Mouse (Mus musculus): Measurements from ENCODE around the gene Gm17359. TPM values are rescaled to one million over a fixed set of nuclear protein-coding genes. Genes with fewer than 3 reads are reported as not detected.
"Not testable (repeated sequence)": the region's sequence is repeated elsewhere in the genome, so short reads cannot be mapped to it uniquely, and the experiment has no call there.

Gene Gm17359
- total and polyA plus RNA-seq, 3 experiments, result not detected

- no peak for DNase-seq (ENCODE audit: extremely low read depth)
- H3K27ac ChIP-seq (ENCODE audit: insufficient read depth, low read depth), result no peak overlapping the region
- no peaks in the 10 kb centered on the region for H3K9me3 ChIP-seq (replicated peaks; ENCODE audit: low read length)
- no peaks in the 10 kb centered on the region for H3K36me3 ChIP-seq (replicated peaks in 1 of 2; ENCODE audit: control insufficient read depth in 1 of 2, insufficient read depth in 1 of 2, low read length in 1 of 2)
- no peaks in the 10 kb centered on the region for H3K79me2 ChIP-seq (replicated peaks; ENCODE audit: control insufficient read depth, extremely low read depth, insufficient read depth, poor library complexity, severe bottlenecking)
- dilution Hi-C loops (cut with MboI; ENCODE audit: extremely low pct_ligation_motif_present, extremely low pct_unique_long_range_greater_than_20kb, low sequenced_read_pairs) (no loop called here), in situ Hi-C loops (cut with MboI; ENCODE audit: low pct_ligation_motif_present, low pct_unique_long_range_greater_than_20kb, low sequenced_read_pairs) (no loop called here)
- no peaks in the 10 kb centered on the region for H3K27me3 ChIP-seq (replicated peaks)
- no peak overlapping the region for H3K4me3 ChIP-seq (replicated peaks in 1 of 3; ENCODE audit: low read depth in 2 of 3, low read length in 2 of 3, poor library complexity in 1 of 3)
- no peak overlapping the region for H3K9ac ChIP-seq (ENCODE audit: insufficient read depth, low read depth)
- H3K4me2 ChIP-seq (ENCODE audit: insufficient read depth, low read depth, poor library complexity, severe bottlenecking), result no peak overlapping the region
- H3K4me1 ChIP-seq (ENCODE audit: control insufficient read depth in 1 of 2, insufficient read depth in 2 of 2), result no peaks in the 10 kb centered on the region
- TF ChIP-seq JUND (conservative IDR thresholded peaks at IDR 0.05; ENCODE audit: low read depth, low read length) (no peak), MXI1 (IDR thresholded peaks at IDR 0.05; ENCODE audit: low read depth, low read length) (no peak), NELFE (IDR thresholded peaks at IDR 0.05; ENCODE audit: low read depth, low read length) (no peak), RAD21 (IDR thresholded peaks at IDR 0.05; ENCODE audit: low read depth, low read length) (no peak), MAZ (IDR thresholded peaks at IDR 0.05; ENCODE audit: low read depth, low read length) (no peak), CHD2 (IDR thresholded peaks at IDR 0.05; ENCODE audit: low read length) (no peak), SIN3A (IDR thresholded peaks at IDR 0.05; ENCODE audit: low read length) (no peak)
These were observed 108.6 kb downstream of the Gm17359 start for GRCm38 (mm10) chr3:79445041-79445440.

DNA sequence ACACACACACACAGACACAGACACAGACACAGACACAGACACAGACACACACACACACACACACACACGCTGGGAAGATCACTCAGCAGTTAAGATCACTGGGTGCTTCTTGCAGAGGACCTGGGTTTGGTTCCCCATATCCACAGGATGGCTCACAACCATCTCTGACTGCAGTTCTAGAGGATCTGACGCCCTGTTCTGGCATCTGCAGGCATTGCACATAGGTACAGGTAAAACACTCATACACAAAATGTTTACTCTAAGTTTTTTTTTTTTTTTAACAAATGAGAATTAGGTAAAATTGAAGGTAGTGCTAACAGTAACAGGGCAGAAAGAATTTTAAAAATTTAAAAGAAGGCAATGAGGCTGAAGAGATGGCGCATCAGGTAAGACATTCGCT lies 109.7 kb downstream of the Gm17359 start:
- dilution Hi-C loops (cut with MboI; ENCODE audit: extremely low pct_ligation_motif_present, extremely low pct_unique_long_range_greater_than_20kb, low sequenced_read_pairs), result no loop called here

DNA sequence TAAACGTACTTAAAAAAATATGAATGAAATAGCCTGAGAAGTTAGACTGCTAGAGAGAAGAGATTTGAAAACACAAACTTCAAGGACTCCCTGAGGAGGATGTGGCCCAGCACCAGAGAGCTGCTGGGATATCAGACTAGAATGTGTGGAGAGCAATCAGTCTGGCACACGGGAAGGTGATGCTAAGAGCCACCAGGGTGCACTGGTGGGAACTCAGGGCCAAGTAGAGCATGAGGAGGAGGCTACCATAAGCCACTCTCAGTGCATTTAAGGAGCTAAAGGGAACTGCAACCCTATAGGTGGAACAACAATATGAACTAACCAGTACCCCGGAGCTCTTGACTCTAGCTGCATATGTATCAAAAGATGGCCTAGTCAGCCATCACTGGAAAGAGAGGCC lies 110.2 kb downstream of the Gm17359 start:
- H3K9me3 ChIP-seq (replicated peaks; ENCODE audit: low read length); H3K4me2 ChIP-seq (ENCODE audit: insufficient read depth, low read depth, poor library complexity, severe bottlenecking); DNase-seq (ENCODE audit: extremely low read depth); H3K27ac ChIP-seq (ENCODE audit: insufficient read depth, low read depth); H3K79me2 ChIP-seq (replicated peaks; ENCODE audit: control insufficient read depth, extremely low read depth, insufficient read depth, poor library complexity, severe bottlenecking); H3K9ac ChIP-seq (ENCODE audit: insufficient read depth, low read depth); H3K4me3 ChIP-seq (replicated peaks in 1 of 3; ENCODE audit: low read depth in 2 of 3, low read length in 2 of 3, poor library complexity in 1 of 3); dilution Hi-C loops (cut with MboI; ENCODE audit: extremely low pct_ligation_motif_present, extremely low pct_unique_long_range_greater_than_20kb, low sequenced_read_pairs); H3K36me3 ChIP-seq (replicated peaks in 1 of 2; ENCODE audit: control insufficient read depth in 1 of 2, insufficient read depth in 1 of 2, low read length in 1 of 2); H3K27me3 ChIP-seq (replicated peaks); in situ Hi-C loops (cut with MboI; ENCODE audit: low pct_ligation_motif_present, low pct_unique_long_range_greater_than_20kb, low sequenced_read_pairs); H3K4me1 ChIP-seq (ENCODE audit: control insufficient read depth in 1 of 2, insufficient read depth in 2 of 2): not testable (repeated sequence)

More for the DNA sequence above, 109.7 kb downstream of the Gm17359 start:
- Histone ChIP-seq H3K9me3 (replicated peaks; ENCODE audit: low read length) (no peaks in the 10 kb centered on the region), H3K4me3 (replicated peaks in 1 of 3; ENCODE audit: low read depth in 2 of 3, low read length in 2 of 3, poor library complexity in 1 of 3) (no peak overlapping the region), H3K4me2 (ENCODE audit: insufficient read depth, low read depth, poor library complexity, severe bottlenecking) (no peak overlapping the region), H3K36me3 (replicated peaks in 1 of 2; ENCODE audit: control insufficient read depth in 1 of 2, insufficient read depth in 1 of 2, low read length in 1 of 2) (no peaks in the 10 kb centered on the region), H3K9ac (ENCODE audit: insufficient read depth, low read depth) (no peak overlapping the region), H3K79me2 (replicated peaks; ENCODE audit: control insufficient read depth, extremely low read depth, insufficient read depth, poor library complexity, severe bottlenecking) (no peaks in the 10 kb centered on the region), H3K27me3 (replicated peaks) (no peaks in the 10 kb centered on the region), H3K4me1 (ENCODE audit: control insufficient read depth in 1 of 2, insufficient read depth in 2 of 2) (no peaks in the 10 kb centered on the region), H3K27ac (ENCODE audit: insufficient read depth, low read depth) (no peak overlapping the region)
- TF ChIP-seq IRF4 (IDR thresholded peaks at IDR 0.05; ENCODE audit: low read depth, low read length) (no peak), E2F4 (IDR thresholded peaks at IDR 0.05; ENCODE audit: insufficient replicate concordance, low read depth, low read length) (no peak), ETS1 (conservative IDR thresholded peaks at IDR 0.05; ENCODE audit: low read depth, low read length) (no peak), ELF1 (IDR thresholded peaks at IDR 0.05; ENCODE audit: low read depth, low read length) (no peak), MXI1 (IDR thresholded peaks at IDR 0.05; ENCODE audit: low read depth, low read length) (no peak), SMC3 (IDR thresholded peaks at IDR 0.05; ENCODE audit: low read depth, low read length) (no peak)
- DNase-seq (ENCODE audit: extremely low read depth), result no peak
- in situ Hi-C loops (cut with MboI; ENCODE audit: low pct_ligation_motif_present, low pct_unique_long_range_greater_than_20kb, low sequenced_read_pairs), result no loop called here
